Mouse (Mus musculus) R1 (cell line): ENCODE measurements around the gene Ralbp1.
A peak's percentile ranks its signal among the peaks of the same experiment; 100 is the strongest.

Source experiments
- DNase-seq: peaks from one replicate; pipeline ENCODE4 v3.0.0-alpha.2; 2018; ENCODE audit warnings: low read depth, low spot score

Ralbp1 gene

GRCm38 (mm10) chr17:65885697-65886529, at the start of gene Ralbp1:
Ralbp1 (minus strand) TSS chr17:65885798.
- no peak for DNase-seq

- peak; percentile 57 for DNase-seq
Measured at GRCm38 (mm10) chr17:65933741-65934140, 48.1 kb upstream of the Ralbp1 start.

GRCm38 (mm10) chr17:65931525-65931924, 45.9 kb upstream of the Ralbp1 start:
- DNase-seq, result no peak

GRCm38 (mm10) chr17:65930960-65931359, 45.4 kb upstream of the Ralbp1 start:
- no peak for DNase-seq

- no peak for DNase-seq
Measured at GRCm38 (mm10) chr17:65930158-65930826, 44.7 kb upstream of the Ralbp1 start.

- DNase-seq, result no peak
Measured at GRCm38 (mm10) chr17:65929319-65929978, 43.9 kb upstream of the Ralbp1 start.

- no peak for DNase-seq
Measured at GRCm38 (mm10) chr17:65927077-65927476, 41.5 kb upstream of the Ralbp1 start.

GRCm38 (mm10) chr17:65924218-65924617, 38.6 kb upstream of the Ralbp1 start:
- no peak for DNase-seq

- no peak for DNase-seq
Measured at GRCm38 (mm10) chr17:65921975-65922374, 36.4 kb upstream of the Ralbp1 start.

- DNase-seq, result no peak
Measured at GRCm38 (mm10) chr17:65919235-65919634, 33.6 kb upstream of the Ralbp1 start.

GRCm38 (mm10) chr17:65916135-65916668, 30.6 kb upstream of the Ralbp1 start:
- DNase-seq, result peak; percentile 91

GRCm38 (mm10) chr17:65914083-65914482, 28.5 kb upstream of the Ralbp1 start:
- peak; percentile 32 for DNase-seq

- no peak for DNase-seq
Measured at GRCm38 (mm10) chr17:65912202-65912601, 26.6 kb upstream of the Ralbp1 start.

- no peak for DNase-seq
Measured at GRCm38 (mm10) chr17:65911285-65912069, 25.9 kb upstream of the Ralbp1 start.

- no peak for DNase-seq
Measured at GRCm38 (mm10) chr17:65908270-65908669, 22.7 kb upstream of the Ralbp1 start.

- DNase-seq, result peak; percentile 44
Measured at GRCm38 (mm10) chr17:65906895-65907401, 21.4 kb upstream of the Ralbp1 start.

GRCm38 (mm10) chr17:65906313-65906894, 20.8 kb upstream of the Ralbp1 start:
- DNase-seq, result no peak

GRCm38 (mm10) chr17:65905241-65905640, 19.6 kb upstream of the Ralbp1 start:
- DNase-seq, result peak; percentile 68

- DNase-seq, result no peak
Measured at GRCm38 (mm10) chr17:65903826-65904225, 18.2 kb upstream of the Ralbp1 start.

- peak; percentile 56 for DNase-seq
Measured at GRCm38 (mm10) chr17:65903011-65903410, 17.4 kb upstream of the Ralbp1 start.

GRCm38 (mm10) chr17:65902281-65902680, 16.7 kb upstream of the Ralbp1 start:
- no peak for DNase-seq
